Mouse (Mus musculus): ENCODE data around the gene Npsr1.

Gene Npsr1

DNA sequence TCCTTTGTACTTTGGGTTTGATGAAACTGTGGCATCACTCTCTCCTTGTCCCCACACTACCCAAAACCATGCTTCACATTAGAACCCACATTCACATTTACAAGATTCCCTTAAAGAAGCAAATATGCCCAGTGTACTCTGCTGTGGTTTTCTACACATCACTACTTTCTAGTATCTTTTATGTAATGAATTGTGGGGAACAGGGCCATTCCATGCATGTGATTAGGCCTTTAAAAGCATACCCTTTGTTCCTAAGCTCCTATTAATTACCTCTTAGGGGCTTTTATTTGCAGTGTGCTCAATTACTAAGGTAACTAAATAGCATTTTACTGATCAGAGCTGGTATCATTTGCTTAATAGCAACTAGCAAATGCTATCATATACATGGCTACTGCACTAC lies 149.8 kb downstream of the Npsr1 start:
- DNase-seq (ENCODE audit: low spot score): no peak

DNA sequence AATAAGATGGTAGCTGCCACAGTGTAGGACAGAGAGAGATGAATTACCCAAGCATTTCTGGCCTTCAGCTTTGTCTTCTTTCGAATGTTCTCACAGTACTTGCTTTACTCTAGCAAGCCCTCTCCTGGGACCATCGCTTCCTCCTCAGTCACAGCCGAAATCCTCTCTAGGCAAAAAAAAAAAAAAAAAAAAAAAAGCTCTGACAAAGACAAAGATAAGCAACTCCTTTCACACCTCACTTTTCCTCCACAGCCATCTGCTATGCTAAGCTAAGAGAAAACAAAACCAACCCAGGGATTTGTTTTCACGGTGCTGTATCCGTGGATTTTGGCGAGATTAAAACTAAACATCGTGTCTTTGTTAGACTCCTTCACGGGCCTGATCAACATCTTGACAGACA lies 156.4 kb downstream of the Npsr1 start:
- DNase-seq (ENCODE audit: low spot score): no peak

DNA sequence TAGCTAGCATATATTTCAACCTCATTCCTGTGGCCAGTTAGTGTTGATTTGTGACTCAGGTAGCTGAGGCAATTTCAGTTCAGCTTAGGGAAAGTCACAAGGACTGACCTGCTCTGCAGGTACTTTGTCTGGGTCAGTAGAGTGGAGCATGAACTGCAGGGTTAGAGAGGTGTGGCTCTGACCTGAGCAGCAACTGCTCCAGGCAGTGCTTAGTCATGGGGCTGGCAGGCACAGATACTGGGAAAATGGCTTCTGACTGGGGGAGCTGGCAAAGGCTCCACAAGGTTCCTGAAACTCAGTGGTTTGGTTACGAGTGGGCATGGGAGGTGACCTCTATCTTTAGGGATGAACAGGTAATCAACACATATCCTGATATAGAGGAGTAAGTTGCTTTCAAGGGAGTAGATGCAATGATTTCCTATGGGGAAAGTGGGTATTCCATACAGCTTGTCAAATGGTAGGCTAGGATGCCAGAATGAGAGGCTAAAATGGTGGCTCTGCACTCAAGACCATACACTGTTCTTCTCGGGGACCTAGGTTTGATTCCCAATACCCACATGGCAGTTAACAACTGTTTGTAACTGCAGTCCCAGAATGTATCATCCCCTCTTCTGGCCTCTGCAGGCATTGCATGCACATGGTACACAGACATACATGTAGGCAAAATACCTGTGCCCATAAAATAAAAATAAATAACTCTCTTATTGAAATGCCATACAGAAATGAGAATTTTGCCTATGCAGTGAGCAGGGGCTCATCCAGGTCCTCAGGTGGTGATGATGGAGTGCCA lies 182.9 kb downstream of the Npsr1 start:
- no peak for DNase-seq (ENCODE audit: low spot score)

DNA sequence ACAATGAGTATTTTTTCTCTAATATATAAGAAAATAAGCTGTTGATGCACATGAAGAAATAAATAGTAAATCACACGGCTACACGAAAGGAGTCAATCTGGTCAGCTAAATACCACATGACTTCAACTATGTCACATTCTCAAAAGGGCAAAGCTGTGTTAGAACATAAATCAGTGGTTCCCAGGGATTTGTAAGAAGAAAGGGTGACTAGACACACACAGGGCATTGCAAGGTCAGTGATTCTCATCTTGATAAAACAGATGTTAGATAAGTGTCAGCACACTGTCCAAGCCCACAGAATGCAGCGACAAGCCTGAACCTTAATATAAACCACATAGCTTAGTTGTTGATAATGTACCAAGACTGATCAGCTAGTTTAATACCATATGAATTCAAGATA lies 184.8 kb downstream of the Npsr1 start:
- DNase-seq (ENCODE audit: low spot score): no peak

- peak; percentile 30 for DNase-seq (ENCODE audit: low spot score)
Measured at GRCm38 (mm10) chr9:24283071-24283470, 185.3 kb downstream of the Npsr1 start.

DNA sequence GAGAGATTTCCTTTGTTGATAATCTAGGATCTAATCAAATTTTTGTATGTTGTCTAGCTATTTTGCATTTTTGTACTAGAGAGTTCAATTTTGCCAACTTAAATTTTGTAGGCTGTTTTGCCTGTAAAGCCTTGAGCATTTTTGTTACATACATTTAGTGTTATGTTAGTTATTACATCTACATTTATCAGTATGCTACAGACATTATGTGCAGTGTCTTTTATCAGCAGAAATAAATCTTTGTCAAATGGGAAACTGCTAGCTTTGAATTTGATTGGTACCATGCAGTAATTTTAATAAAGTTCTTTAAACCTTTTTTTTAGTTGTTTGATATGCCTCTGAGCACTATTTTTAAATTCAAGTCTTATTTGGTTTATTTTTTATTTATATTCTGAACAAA lies 185.7 kb downstream of the Npsr1 start:
- DNase-seq (ENCODE audit: low spot score): no peak

GRCm38 (mm10) chr9:24284239-24285084 lies 186.7 kb downstream of the Npsr1 start:
- no peak for DNase-seq (ENCODE audit: low spot score)

- no peak for DNase-seq (ENCODE audit: low spot score)
Measured at GRCm38 (mm10) chr9:24285419-24285818, 187.6 kb downstream of the Npsr1 start.

GRCm38 (mm10) chr9:24291385-24291784 lies 193.6 kb downstream of the Npsr1 start:
- DNase-seq (ENCODE audit: low spot score): no peak

DNA sequence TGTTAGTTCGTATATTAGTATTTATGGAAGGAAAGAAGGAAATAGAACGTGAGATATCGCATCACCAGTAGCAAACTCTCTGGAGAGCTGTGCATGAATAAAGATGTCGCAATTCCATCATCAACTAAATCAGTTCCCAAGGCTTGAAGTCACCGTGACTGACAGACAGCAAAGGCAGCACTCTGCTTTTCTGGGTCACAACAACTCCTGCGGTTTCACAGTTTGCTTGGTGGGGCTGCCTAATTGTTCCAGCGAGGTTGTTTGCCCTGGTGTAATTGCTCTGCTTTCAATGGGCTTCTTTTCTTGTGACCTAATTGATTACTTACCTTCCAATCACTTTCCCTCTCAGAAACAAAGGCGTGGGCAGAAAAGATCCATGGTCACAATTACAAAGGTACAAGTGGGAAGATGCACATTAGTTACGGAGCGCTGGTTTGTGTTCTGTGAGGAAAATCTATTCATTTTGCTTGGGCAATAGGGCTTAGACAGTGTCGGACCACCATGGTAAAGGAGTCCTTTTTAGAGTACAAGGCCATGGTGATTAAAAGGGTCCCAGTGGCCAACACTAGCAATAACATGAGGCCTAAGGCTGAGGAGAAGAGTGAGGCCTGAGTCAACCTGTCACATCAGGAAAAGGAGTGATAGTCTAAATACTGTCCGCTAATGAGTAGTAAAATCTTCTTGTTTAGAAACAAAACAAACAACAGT lies 195.6 kb downstream of the Npsr1 start:
- no peak for DNase-seq (ENCODE audit: low spot score)

GRCm38 (mm10) chr9:24302906-24303305 lies 205.1 kb downstream of the Npsr1 start:
- no peak for DNase-seq (ENCODE audit: low spot score)

- no peak for DNase-seq (ENCODE audit: low spot score)
Measured at GRCm38 (mm10) chr9:24306990-24307389, 209.2 kb downstream of the Npsr1 start.

DNA sequence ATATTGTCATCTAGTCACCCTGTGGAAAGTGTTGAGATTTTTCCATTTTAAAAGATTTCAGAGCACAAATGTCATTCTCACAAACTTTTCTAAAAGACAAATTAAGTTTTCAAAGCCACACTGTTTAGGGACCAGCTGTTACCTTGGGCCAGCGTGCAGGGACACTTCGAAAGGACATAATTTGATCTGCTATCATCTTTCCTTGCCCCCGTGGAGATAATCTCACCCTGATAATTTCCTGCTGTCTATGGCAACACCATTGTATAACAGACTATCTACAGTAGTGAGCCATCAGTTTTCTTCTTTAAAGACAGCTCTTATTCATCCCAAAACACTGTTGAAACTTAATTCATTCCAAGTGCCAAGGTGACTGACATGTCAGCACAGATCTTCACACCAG lies 209.6 kb downstream of the Npsr1 start:
- DNase-seq (ENCODE audit: low spot score): no peak

- no peak for DNase-seq (ENCODE audit: low spot score)
Measured at GRCm38 (mm10) chr9:24315835-24316234, 218.0 kb downstream of the Npsr1 start.

DNA sequence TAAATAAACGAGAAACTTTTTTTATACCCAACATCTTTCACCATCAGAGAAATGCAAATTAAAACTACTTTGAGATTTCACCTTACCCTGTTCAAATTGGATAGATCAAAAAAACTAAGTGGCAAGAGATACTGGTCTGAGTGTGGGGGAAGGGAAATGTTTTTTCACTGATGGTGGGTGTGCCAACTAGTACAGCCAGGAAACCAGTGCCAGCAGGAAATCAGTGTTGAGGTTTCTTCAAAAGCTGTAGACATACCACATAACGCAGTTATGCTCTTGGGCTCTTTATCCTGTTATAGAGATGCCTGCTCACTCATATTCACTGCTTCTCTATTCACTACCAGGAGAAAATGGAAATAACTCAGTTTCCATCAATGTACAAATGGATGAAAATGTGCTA lies 233.9 kb downstream of the Npsr1 start:
- no peak for DNase-seq (ENCODE audit: low spot score)

DNA sequence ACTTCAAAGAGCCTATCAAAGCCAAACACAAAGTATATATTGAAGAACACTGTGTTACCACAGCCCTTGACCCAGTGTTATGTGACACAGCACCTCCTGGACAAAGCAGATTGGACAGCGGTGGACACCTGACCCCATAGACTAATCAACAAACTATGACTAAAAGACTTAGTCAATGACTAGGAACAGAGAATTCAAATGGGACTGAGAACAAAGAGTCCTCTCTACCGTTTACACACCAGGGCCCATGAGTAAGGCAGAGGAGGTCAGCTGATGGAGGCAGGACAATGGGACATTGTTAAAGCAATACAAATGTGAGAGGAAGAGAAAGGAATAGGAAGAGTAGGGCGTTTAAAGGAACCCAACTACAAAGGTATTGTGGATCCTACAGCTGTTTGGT lies 243.5 kb downstream of the Npsr1 start:
- DNase-seq (ENCODE audit: low spot score): peak; percentile 34

DNA sequence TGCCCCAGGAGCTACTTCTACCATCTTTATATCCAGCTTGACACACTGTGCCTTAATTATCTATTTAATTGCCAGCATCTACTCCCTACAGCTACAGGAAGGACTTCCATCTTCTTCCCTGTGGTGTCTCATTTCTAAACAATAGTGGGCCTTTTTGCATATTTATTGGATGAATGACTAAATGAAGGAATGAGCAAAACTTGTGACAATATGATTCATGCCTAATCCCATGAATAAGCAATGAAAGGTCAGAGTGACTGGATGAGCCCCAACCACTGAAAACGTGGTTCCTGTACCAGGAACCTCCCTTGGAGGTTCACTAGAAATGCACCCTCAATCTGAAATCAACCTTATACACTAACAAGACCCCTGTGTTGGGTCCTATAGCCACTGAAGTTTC lies 249.2 kb downstream of the Npsr1 start:
- no peak for DNase-seq (ENCODE audit: low spot score)

GRCm38 (mm10) chr9:24349510-24349909 lies 251.7 kb downstream of the Npsr1 start:
- DNase-seq (ENCODE audit: low spot score): no peak

DNA sequence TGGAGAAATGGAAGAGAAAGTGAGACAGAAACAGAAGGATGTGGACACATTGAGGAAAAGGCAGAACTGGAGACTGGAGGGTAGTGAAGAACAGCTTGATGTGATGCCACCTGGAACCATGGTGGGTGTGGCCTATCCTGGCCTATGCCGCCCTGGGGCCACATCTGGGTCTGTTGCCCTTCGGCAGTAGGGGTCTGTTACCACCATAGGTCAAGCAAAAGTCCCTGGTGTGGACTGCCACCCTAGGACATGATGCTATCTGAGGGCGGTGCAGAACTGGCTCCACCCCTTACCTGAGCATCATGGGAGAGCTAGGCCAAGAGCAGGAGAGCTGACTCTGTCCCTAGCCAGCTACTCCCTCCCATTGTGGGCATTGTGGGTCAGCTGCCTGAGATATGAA lies 253.6 kb downstream of the Npsr1 start:
- DNase-seq (ENCODE audit: low spot score): no peak

Measured in layer of hippocampus, adult 11-12 months (tissue).